Mouse (Mus musculus): Measurements from ENCODE around the gene Banp. TPM values are rescaled to one million over a fixed set of nuclear protein-coding genes. Genes with fewer than 3 reads are reported as not detected.

Gene Banp
- polyA plus RNA-seq, 1 experiment, result 153 TPM

- no peak overlapping the region for H3K27ac ChIP-seq (ENCODE audit: control insufficient read depth, insufficient read depth, low read length)
- no peaks in the 10 kb centered on the region for H3K36me3 ChIP-seq (ENCODE audit: control insufficient read depth, insufficient read depth, low read length)
- H3K4me3 ChIP-seq (ENCODE audit: control insufficient read depth, insufficient read depth, low read length), result no peak overlapping the region
- 90% methylated on average over 7 of the region's 7 CpGs for WGBS
- H3K27me3 ChIP-seq (ENCODE audit: control insufficient read depth, insufficient read depth, low read length), result no peaks in the 10 kb centered on the region
- TF ChIP-seq POLR2A (IDR thresholded peaks at IDR 0.05; ENCODE audit: control insufficient read depth, extremely low read depth, insufficient read depth, low read length, poor library complexity), result no peak
- no peak for TF ChIP-seq CTCF (IDR thresholded peaks at IDR 0.05; ENCODE audit: borderline replicate concordance, control insufficient read depth, extremely low read depth, insufficient read depth, low read length, poor library complexity)
- no peak for DNase-seq
- H3K4me1 ChIP-seq (replicated peaks; ENCODE audit: control insufficient read depth, insufficient read depth, low read length), result no peaks in the 10 kb centered on the region
Observed at GRCm38 (mm10) chr8:121938732-121939131, 10.8 kb upstream of the Banp start.

DNA sequence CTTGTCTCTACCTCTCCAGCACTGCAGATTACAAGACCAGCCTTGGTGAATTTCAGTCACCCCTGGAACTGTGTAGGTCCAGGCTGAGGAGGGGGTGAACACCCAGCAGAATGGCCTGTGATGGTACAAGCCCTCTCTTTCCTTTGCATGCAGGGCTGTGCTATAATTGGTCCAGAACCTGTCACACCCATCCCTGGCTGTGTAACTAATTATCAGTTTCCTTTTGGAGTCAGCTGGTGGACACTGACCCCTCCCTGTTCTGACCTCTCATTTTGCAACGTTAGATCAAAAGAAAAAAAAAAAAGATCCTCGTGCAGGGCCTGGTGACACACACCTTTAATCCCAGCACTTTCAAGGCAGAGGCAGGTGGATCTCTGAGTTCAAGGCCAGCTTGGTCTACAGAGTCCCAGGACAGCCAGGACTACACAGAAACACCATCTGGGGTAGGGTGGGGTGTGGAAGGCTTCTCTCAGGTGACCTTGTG, 6.5 kb upstream of the Banp start:
- Histone ChIP-seq H3K27me3 (ENCODE audit: control insufficient read depth, insufficient read depth, low read length) (no peaks in the 10 kb centered on the region), H3K4me1 (replicated peaks; ENCODE audit: control insufficient read depth, insufficient read depth, low read length) (peaks cover 12% of the 10 kb centered on the region), H3K36me3 (ENCODE audit: control insufficient read depth, insufficient read depth, low read length) (no peaks in the 10 kb centered on the region), H3K27ac (ENCODE audit: control insufficient read depth, insufficient read depth, low read length) (no peak overlapping the region), H3K4me3 (ENCODE audit: control insufficient read depth, insufficient read depth, low read length) (no peak overlapping the region)
- TF ChIP-seq CTCF (IDR thresholded peaks at IDR 0.05; ENCODE audit: borderline replicate concordance, control insufficient read depth, extremely low read depth, insufficient read depth, low read length, poor library complexity) (no peak), POLR2A (IDR thresholded peaks at IDR 0.05; ENCODE audit: control insufficient read depth, extremely low read depth, insufficient read depth, low read length, poor library complexity) (no peak)
- WGBS, result 51% methylated on average over 2 of the region's 2 CpGs
- DNase-seq, result no peak

- TF ChIP-seq CTCF (IDR thresholded peaks at IDR 0.05; ENCODE audit: borderline replicate concordance, control insufficient read depth, extremely low read depth, insufficient read depth, low read length, poor library complexity) (no peak), POLR2A (IDR thresholded peaks at IDR 0.05; ENCODE audit: control insufficient read depth, extremely low read depth, insufficient read depth, low read length, poor library complexity) (no peak)
- 90% methylated on average over 8 of the region's 8 CpGs for WGBS
- Histone ChIP-seq H3K4me3 (ENCODE audit: control insufficient read depth, insufficient read depth, low read length) (no peak overlapping the region), H3K36me3 (ENCODE audit: control insufficient read depth, insufficient read depth, low read length) (no peaks in the 10 kb centered on the region), H3K27ac (ENCODE audit: control insufficient read depth, insufficient read depth, low read length) (no peak overlapping the region), H3K4me1 (replicated peaks; ENCODE audit: control insufficient read depth, insufficient read depth, low read length) (peaks cover 18% of the 10 kb centered on the region), H3K27me3 (ENCODE audit: control insufficient read depth, insufficient read depth, low read length) (no peaks in the 10 kb centered on the region)
- no peak for DNase-seq
Observed at GRCm38 (mm10) chr8:121943716-121944115, 5.8 kb upstream of the Banp start.

DNA sequence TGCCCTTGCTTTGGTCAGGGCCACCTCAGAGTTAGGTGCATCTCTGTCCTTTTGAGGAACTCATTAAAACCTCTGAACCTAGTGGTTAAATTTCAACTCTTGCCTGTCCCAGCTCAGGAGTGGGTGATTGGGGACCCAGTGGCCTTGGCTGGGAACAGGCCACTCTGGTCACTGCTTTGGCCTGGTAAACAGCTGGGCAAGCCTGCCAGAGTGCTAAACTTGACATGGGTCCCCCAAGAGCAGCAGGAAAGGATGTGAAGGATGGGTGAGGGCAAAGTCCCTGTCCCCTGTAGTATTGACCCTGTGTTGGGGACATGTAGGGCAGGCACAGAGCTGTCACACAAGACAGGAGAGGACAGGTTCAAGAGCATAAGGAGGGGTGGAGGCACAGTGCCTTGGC, 4.7 kb upstream of the Banp start, which contains the start of gene Car5a:
Gene Car5a (minus strand): TSS at position 74 of the 400 bp plus-strand sequence.
- Histone ChIP-seq H3K27me3 (ENCODE audit: control insufficient read depth, insufficient read depth, low read length) (no peaks in the 10 kb centered on the region), H3K36me3 (ENCODE audit: control insufficient read depth, insufficient read depth, low read length) (no peaks in the 10 kb centered on the region), H3K4me3 (ENCODE audit: control insufficient read depth, insufficient read depth, low read length) (no peak within 1 kb of the TSS), H3K27ac (ENCODE audit: control insufficient read depth, insufficient read depth, low read length) (no peak within 1 kb of the TSS), H3K4me1 (replicated peaks; ENCODE audit: control insufficient read depth, insufficient read depth, low read length) (peaks cover 20% of the 10 kb centered on the region)
- no peak for DNase-seq
- TF ChIP-seq CTCF (IDR thresholded peaks at IDR 0.05; ENCODE audit: borderline replicate concordance, control insufficient read depth, extremely low read depth, insufficient read depth, low read length, poor library complexity), result no peak
- TF ChIP-seq POLR2A (IDR thresholded peaks at IDR 0.05; ENCODE audit: control insufficient read depth, extremely low read depth, insufficient read depth, low read length, poor library complexity), result no peak

DNA sequence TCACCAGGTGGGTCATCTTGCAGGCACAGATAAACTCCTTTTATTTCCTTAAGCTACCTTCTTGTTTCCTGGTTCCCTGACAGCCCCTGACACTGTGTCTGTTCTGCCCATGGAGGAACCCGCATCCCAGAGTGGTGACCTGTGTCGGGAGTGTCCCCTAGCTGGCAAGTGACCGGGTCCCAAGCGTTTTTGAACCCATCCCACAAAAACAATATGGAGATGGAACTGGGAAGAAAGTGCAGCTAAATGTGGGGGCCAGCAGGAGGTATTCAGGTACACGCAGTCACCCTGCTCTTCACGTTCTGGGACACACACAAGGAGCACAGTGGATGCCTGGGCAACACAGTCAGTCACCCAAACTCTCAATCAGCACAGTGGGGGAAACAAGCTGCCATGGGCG, 3.2 kb upstream of the Banp start:
- WGBS, result 96% methylated on average over 7 of the region's 7 CpGs
- Histone ChIP-seq H3K4me3 (ENCODE audit: control insufficient read depth, insufficient read depth, low read length) (no peak overlapping the region), H3K27ac (ENCODE audit: control insufficient read depth, insufficient read depth, low read length) (no peak overlapping the region), H3K27me3 (ENCODE audit: control insufficient read depth, insufficient read depth, low read length) (no peaks in the 10 kb centered on the region), H3K4me1 (replicated peaks; ENCODE audit: control insufficient read depth, insufficient read depth, low read length) (peaks cover 23% of the 10 kb centered on the region), H3K36me3 (ENCODE audit: control insufficient read depth, insufficient read depth, low read length) (no peaks in the 10 kb centered on the region)
- DNase-seq, result no peak
- TF ChIP-seq CTCF (IDR thresholded peaks at IDR 0.05; ENCODE audit: borderline replicate concordance, control insufficient read depth, extremely low read depth, insufficient read depth, low read length, poor library complexity) (no peak), POLR2A (IDR thresholded peaks at IDR 0.05; ENCODE audit: control insufficient read depth, extremely low read depth, insufficient read depth, low read length, poor library complexity) (no peak)

GRCm38 (mm10) chr8:121947047-121947752, 2.4 kb upstream of the Banp start:
- DNase-seq, result no peak
- WGBS, result 52% methylated on average over 19 of the region's 19 CpGs
- Histone ChIP-seq H3K4me3 (ENCODE audit: control insufficient read depth, insufficient read depth, low read length) (peak overlapping the region; percentile 53), H3K4me1 (replicated peaks; ENCODE audit: control insufficient read depth, insufficient read depth, low read length) (peaks cover 26% of the 10 kb centered on the region), H3K27me3 (ENCODE audit: control insufficient read depth, insufficient read depth, low read length) (no peaks in the 10 kb centered on the region), H3K36me3 (ENCODE audit: control insufficient read depth, insufficient read depth, low read length) (no peaks in the 10 kb centered on the region), H3K27ac (ENCODE audit: control insufficient read depth, insufficient read depth, low read length) (peak overlapping the region; percentile 77)
- no peak for TF ChIP-seq POLR2A (IDR thresholded peaks at IDR 0.05; ENCODE audit: control insufficient read depth, extremely low read depth, insufficient read depth, low read length, poor library complexity)
- TF ChIP-seq CTCF (IDR thresholded peaks at IDR 0.05; ENCODE audit: borderline replicate concordance, control insufficient read depth, extremely low read depth, insufficient read depth, low read length, poor library complexity), result no peak
